Mouse (Mus musculus): ENCODE measurements around the gene Tbc1d14. TPM values are rescaled to one million over a fixed set of nuclear protein-coding genes. Genes with fewer than 3 reads are reported as not detected.

The Tbc1d14 gene
- 17.9 and 19.7 TPM in 2 replicates for polyA plus RNA-seq (2012; ENCODE audit: low replicate concordance)

GRCm38 (mm10) chr5:36593176-36593575 is at the start of gene Tbc1d14:
Tbc1d14 (minus strand) TSS chr5:36593276.

DNA sequence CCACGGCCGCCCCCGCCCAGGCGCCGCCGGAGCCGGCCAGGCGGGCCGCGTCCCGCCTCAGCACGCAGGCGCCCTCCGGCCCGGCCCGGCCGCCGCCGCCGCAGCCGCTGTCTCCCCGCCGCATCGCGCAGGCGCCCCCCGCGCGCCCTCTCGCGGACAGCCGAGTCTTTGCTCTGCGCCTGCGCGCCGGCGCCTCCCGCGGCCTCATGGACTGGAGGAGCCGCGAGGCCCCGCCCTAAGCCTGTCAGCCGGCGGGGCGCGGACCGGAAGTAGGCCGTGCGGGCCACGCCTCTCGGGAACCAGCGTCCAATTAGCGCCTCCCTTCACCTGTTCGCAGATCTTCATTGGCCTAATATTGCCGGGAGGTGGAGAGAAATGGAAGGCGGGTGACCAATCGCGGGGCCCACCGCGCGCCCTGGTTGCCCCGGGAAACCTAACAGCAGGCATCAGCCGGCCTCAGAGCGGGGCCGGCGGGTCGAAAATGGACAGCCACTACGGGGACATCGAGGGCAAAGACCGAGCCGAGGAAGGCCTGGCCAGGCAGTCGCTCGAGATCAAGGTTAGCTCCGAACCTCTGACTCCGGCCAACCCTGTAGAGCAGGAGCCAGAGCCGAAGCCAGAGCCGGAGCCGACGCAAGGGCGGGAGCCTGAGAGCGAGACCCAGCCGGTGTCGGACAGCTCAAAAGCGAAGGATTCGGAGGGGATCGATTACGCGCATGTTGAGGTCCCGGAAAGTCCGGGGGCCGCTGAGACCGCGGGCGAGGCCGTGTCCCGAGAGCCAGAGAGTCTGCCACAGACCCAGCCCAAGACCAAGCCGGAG is 108.7 kb downstream of the Tbc1d14 start, which contains the start of the genes Tada2b and Ccdc96:
Gene Tada2b, minus strand, starts transcription at position 115 of the 820 bp plus-strand sequence.
Gene Ccdc96, plus strand, starts transcription at position 418 of the 820 bp plus-strand sequence.

DNA sequence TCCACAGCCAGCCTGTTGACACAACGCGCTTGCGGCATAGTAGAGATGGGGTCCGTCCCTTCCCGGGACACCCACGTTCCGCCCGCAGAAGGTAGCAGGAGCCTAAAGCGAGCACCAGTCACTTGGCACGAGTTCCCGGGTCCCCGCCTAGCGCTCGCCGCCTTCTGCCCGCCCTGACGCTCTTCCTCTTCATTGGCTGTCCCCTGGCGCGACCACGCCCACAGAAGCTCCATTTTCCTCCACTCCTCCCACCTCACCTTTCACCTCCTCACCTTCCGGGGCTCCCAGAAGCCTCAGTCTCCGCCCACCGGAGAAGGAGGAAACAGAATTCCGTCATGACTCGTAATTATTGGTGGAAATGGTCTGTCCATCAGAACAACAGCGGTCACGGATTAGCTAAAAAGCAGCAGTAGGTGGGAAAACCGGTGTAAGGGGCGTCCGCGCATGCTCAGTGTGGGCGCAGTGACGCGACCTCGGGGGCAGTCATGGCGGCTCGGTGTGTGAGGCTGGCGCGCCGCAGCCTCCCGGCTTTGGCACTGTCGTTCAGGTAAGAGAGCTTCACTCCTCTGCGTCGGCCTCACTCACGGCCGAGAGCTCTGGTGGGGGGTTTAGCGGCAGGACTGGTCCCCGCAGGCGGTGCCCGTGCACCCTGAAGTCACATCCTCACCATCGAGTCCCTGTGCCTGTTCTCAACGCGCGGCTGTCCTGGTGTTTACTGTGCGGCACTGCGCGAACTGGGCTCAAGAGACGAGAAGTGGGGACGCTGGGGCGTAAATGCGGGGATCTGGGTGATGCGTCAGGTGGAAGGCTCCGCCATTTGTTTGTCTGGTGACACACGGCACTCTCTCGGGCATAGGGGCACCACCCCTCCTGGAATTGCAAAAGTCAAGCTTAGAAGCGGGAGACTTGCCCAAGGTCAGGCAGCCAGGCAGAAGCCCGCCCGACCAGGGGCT is 128.1 kb downstream of the Tbc1d14 start, which contains the start of gene Grpel1:
Gene Grpel1, plus strand, starts transcription at position 290 of the 953 bp plus-strand sequence.

Other genes with a start within 250 kb of the Tbc1d14 start
- gene Sorcs2, start 195.1 kb downstream of the Tbc1d14 start, polyA plus RNA-seq (2012; ENCODE audit: low replicate concordance): 0.14 and 0.33 TPM in 2 replicates
- gene Grpel1, start 128.3 kb downstream of the Tbc1d14 start, polyA plus RNA-seq (2012; ENCODE audit: low replicate concordance): 2.7 and 6.6 TPM in 2 replicates
- gene Tada2b, start 109.0 kb downstream of the Tbc1d14 start, polyA plus RNA-seq (2012; ENCODE audit: low replicate concordance): 33.3 and 37.1 TPM in 2 replicates
- gene Ccdc96, start 108.7 kb downstream of the Tbc1d14 start, polyA plus RNA-seq (2012; ENCODE audit: low replicate concordance): 0.17 and 0.26 TPM in 2 replicates
- gene D5Ertd579e, start 102.7 kb upstream of the Tbc1d14 start, polyA plus RNA-seq (2012; ENCODE audit: low replicate concordance): 3.6 and 3.8 TPM in 2 replicates
- 24.3 and 35.2 TPM in 2 replicates for gene Bloc1s4, start 155.4 kb upstream of the Tbc1d14 start, polyA plus RNA-seq (2012; ENCODE audit: low replicate concordance)
- gene Mrfap1, start 203.5 kb upstream of the Tbc1d14 start, polyA plus RNA-seq (2012; ENCODE audit: low replicate concordance): 50.7 and 72.9 TPM in 2 replicates
- gene Man2b2, start 237.4 kb upstream of the Tbc1d14 start, polyA plus RNA-seq (2012; ENCODE audit: low replicate concordance): 41.2 and 49.7 TPM in 2 replicates